Mouse (Mus musculus) embryo, embryonic 11.5 days (tissue): ENCODE results near the gene Nono.

Experiments
- DNase-seq: peaks from one replicate; pipeline ENCODE4 v3.0.0-alpha.2; 2012; ENCODE audit warnings: low read depth, low spot score

The Nono gene

DNA sequence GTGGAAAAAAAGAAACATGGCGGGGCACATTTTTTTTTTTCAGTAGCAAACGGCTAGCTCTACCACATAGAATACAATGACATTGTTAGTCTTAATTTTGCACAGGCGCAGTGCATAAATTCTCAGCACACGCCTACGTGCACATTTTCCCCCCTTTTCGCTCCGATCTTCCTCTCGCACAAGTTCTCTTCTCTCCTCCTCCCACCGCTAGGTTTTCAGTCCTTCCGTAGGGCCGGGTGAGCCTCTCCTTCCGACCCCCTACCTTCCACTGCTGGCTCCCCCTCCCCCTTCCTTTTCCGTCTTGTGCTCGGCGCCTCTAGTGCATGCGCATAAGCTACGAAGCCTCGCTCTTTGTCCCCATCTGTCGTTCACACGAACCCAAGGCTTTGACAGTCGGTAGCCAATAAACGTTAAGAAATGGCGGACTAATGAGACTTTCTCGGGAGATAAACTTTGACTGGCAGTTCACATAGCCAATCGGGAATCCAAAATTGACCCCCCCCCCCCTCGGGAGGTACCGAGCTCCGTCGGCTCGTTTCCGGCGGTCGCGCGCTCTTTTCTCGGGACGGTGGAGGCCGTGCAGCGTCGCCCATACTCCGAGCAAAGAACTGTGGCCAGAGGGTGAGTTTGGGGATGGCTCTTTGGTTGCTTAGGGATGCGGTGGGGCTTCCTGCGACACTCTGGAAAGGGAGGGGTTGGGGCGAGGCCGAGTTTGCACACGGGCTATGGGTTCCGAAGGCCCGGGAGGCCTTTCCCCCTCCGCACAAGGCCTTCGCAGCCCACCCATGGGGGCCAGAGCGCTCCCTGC, at the start of gene Nono:
Gene Nono, plus strand, starts transcription at position 177 of the 808 bp plus-strand sequence.
- DNase-seq = peak; percentile 88

DNA sequence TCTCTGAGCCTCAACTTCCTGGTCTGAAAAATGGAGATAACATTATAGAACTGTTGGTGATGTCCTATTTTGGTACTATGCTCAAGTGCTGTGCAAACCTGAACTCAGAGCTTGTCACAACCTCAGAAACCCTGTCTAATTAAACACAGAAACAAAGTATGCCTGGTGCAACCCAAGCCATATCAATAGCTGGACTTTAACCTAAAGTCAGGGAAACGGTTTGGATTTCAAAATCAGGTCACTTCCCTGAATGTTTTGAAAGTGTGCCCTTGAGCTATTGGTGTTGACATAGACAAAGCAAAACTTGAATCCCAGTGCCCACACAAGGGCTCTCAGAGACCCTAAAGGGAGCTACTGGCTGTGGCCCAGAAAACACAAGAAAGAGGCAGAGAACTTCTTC, 49.4 kb upstream of the Nono start:
- no peak for DNase-seq

DNA sequence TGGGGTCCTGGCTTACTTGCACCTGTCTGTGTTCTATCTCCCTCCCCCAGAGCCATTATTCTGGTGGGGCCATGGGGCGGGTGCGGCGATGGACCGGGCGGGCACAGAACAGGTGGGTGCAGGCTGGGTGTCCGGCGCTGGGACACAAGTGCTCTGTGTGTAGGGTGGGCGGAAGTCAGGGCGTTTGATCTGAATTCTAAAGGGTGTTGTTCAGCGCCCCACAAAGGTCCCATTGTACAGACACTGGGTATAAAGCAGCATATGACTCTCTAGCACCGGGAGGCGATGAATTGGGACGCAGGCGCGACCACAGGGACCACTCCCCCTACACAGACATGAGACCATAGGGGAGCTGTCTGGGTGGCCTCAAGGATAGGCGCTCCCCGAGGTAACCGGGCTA, 45.7 kb upstream of the Nono start:
- DNase-seq = no peak

DNA sequence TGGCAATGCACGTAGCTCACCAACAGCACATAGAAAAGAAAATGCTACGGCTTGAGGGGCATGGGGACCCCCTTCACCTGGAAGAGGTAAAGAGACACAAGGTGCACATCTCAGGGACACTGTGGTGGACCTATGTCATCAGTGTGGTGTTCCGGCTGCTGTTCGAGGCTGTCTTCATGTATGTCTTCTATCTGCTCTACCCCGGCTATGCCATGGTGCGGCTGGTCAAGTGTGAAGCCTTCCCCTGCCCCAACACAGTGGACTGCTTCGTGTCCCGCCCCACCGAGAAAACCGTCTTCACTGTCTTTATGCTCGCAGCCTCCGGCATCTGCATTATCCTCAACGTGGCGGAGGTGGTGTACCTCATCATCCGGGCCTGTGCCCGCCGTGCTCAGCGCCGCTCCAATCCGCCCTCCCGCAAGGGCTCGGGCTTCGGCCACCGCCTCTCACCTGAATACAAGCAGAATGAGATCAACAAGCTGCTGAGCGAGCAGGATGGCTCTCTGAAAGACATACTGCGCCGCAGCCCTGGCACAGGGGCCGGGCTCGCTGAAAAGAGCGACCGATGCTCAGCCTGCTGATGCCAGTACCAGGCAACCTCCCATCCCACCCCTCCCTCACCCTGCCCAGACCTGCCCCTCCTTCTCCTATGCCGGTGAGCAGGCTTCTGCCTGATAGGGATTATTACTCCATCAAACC, 44.5 kb upstream of the Nono start:
- DNase-seq = no peak

DNA sequence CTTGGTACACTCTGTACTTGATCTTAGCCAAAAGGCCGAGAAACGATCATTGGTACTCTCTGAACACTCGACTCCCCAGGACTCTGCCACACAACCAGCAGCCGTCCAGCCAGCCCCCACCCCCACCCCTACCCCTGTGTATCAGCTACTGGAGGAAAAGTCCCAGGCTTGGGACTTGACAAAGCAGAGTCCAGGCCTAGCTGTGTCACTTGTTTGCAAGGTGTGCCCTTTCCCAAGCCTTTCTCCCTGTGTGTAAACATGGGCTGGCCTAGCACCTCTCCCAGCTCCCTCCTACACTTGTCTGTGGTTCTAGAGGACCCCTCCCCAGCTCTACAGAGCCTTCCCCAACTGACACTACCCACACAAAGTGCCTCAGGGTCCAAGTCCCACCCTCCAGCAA, 42.9 kb upstream of the Nono start:
- DNase-seq = no peak

DNA sequence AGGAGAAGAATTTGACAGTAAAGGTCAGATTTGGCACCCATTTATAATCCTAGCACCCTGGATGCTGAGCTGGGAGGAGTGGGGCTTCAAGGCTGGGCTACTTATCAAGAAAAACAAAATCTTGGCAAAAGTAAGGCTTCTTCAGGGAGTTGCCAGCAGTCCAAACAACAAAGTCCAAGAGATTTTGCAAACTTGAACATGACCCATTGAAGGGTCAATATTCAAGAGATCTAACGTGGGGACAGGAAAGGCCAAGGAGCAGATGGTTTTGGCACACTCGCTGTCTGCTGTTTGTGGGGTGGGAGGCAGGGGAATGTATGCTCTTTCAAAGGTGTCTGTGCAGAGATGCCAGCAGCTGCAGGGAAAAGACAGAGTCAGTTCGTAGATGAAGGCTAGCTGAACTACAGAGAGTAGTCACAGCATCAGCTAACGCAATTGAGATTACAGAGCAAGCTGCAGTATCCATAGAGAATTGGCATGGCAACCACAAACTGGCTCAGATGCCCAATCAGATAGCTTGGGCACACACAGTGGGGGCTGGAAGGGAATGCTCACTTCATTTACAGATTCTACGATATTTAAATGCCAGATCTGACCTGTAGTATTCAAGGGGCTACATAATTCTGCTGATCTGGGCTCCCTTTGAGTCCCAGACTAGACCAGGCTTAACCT, 40.1 kb upstream of the Nono start:
- DNase-seq = no peak

DNA sequence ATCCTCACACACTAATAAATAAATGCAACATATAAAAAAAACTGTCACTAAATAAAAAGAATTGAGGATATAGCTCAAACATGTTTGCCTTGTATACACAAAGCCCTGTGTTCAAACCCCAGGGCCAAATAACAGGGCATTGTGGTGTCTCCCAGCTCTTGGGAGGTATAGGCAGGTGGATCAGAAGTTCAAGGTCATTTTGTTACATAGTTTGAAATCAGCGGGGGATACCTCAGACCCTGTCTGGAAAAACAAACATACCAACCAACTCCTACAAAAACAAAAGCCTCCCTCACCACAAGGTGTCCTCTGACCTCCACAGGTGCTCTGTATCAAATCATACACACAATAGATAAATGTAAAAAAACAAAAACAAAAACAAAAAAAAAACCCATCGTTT, 34.8 kb upstream of the Nono start:
- no peak for DNase-seq

DNA sequence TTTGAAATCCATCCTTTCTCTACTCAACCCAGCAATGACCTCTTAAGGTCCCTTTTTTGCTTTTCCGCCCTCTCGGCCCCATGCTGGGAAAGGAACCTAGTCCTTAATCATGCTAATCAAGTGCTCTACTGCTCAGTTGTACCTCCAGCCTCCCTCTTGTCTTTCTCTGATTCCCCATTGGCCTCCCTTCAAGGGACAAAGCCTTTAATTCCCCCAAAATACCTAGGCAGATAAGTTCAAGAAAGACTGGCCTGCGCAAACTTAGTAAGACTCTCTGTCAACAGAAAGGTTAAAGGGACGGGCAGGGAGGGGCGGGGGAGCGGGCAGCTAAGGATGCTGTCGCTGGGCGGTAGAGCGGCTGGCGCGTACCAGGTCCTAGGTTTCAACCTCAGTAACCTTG, 32.7 kb upstream of the Nono start:
- DNase-seq = no peak

DNA sequence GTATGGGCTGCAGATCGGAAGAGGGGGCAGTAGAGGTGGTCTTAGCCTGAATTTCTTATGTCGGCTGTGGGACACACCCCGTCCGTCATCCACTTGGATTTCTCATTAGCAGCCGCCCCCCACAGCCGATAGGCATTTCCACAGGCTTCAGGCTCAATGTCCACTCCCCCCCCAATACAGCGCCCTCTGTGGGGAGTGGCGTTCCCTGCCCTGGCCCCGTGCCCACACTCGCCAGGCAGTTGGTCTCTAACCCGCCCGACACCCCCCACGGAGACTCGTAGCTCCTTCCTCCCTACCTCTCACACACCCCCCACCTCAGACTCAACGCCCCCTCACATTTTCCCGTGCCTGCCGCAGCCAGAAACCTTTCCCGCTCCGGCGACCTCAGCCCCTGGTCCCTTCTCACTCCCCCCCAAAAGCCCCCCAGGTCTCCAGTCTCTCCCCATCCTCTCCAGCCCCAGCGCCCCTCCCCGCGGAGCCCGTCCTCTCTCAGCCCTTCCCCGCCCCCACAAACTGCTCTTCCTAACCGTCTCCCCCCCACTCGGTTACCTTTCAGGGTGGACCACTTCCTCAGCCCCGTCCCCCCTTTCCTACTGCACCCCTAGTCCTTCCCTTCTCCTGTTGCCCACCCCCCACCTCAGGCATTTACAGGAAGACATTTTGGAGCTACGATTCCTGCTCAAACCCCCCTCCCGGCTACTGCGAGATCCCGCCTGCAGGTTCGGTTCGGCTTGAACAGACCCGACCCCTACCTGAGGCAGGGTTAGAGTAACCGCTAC, 10.0 kb upstream of the Nono start:
- DNase-seq = no peak

DNA sequence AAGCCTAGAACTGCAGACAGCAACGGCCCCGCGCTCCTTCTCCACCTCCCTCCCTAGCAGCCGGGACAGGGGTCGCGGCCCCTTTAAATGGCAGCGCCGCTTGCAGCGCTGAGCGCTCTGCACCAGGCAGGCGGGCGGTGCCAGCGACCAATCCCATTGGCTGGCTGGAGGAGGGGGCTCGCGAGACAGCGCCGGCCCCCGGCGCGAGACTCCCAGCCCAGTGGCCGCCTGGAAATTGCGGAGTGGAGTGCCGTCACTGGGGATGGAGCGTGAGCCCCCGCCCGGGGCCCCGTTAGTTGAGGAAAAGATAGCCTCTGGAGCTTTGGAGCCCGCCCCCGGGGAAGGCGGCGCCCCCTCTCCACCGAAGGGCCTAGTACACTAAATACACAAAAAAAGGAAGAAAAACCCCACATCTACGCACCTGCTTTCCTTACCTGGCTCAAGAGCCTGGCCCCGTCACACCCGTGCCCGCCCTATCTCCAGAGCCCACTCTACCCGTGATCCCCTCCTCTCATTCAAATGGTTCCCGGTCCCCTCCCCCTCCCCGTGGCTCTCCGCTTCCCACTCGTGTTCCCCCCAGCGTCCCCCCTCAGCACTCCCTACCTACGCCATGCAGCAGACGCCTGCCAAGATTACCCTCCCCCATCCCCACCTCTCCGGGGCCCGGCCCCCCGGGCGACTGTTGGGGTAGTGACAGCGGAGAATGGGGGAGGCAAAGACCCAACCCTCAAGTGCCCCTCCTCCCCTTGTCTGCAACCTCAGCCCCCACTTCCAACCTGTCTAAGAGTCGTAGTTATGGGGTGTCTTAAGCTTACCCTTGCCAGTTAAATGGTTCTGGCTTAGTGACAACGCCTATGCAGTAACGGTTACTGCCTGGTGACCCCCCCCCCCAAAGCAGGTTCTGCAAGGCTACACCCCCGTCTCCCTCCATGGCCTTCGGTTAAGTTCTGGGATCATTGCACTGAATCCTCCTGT, 9.1 kb upstream of the Nono start:
- peak; percentile 72 for DNase-seq

DNA sequence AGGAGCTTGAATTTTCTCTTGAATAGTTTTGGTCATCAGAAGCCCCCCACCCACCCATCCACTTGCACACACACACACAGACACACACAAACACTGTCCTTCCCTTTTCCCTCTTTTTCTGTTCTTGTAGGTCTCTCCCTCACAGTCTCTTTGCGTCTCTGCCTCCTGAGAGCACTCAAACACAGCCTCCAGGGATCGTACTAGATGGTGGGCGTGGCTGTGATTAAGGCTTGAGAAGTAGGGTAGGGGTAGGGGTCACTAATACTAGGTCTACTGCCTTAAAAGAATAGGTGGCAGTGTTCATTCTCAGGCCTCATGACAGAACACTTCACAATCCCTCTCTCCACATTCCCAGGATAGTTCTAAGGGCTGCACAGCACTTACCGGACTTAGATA, 8.4 kb upstream of the Nono start, which contains the start of gene Zmym3:
Gene Zmym3, minus strand, starts transcription at position 150 of the 396 bp plus-strand sequence.
- DNase-seq = no peak

DNA sequence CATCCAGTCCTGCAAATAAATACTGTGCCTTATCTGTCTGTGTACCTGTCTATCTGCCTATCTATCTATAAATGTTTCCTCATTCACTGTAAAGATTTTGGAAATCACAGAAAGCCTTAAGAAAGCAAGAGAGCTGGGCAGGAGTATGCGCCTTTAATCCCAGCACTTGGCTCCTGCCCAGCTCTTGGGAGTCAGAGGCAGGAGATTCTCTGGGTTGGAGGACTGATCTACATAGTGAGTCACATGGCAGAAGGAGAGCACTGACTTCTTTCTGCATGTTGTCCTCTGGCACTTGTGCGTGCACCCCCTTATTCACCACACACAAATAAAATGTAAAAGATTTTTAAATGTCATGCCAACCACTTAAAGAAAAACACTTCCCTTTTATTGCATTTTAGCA, 5.7 kb upstream of the Nono start:
- no peak for DNase-seq

DNA sequence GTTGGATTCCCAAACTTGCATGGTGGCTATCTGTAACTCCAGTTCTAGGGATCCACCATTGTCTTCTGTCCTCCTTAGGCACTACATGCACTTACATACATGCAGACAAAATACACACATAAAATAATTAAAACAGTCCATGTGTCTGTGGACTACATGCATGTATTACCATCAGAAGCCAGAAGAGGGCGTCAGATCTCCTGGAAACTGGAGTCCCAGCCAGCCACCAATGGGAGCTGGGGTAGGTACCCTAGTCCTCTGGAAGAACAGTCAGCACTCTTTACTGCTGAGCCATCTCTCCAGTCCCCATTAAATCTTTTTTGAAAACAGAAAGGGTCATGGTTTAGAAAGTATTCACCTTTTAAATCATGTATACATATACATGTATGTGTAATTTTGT, 1.3 kb upstream of the Nono start:
- no peak for DNase-seq

DNA sequence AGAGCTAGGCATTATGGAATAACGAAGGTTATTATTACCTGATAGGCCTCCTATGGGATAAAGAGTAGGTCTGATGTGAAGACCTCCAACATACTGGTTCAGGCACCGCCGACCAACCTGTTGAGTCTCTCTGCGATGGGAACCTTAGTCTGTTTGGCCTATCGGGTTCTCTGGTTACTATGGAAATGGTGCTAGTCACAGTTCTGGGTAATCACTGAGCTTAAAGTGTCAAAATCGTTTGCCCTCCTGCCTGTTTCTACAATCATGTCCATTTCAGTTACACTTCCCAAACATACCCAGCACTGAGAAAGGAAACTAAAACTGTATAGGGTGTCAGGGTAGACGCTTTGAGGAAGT, 355 bp upstream of the Nono start:
- no peak for DNase-seq

DNA sequence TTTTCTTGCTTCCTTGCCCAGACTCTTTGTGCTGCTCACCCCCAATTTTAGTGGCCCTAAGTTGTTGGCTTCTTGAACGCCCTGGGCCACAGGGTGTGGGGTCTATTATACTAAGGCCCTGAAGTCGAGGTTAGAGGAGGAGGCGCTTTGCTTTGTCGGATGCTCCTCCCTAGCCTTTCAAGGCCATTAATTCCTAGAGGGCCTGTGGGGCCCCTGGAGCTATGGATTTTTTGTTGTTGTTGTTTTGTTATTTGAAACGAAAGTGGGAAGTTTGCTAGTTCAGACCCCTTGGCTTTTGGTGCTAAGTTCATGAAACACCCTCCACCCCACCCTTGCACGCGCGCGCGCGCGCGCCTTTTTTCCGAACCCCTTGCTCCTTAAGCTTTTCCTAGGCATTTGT, 858 bp downstream of the Nono start:
- DNase-seq = no peak

DNA sequence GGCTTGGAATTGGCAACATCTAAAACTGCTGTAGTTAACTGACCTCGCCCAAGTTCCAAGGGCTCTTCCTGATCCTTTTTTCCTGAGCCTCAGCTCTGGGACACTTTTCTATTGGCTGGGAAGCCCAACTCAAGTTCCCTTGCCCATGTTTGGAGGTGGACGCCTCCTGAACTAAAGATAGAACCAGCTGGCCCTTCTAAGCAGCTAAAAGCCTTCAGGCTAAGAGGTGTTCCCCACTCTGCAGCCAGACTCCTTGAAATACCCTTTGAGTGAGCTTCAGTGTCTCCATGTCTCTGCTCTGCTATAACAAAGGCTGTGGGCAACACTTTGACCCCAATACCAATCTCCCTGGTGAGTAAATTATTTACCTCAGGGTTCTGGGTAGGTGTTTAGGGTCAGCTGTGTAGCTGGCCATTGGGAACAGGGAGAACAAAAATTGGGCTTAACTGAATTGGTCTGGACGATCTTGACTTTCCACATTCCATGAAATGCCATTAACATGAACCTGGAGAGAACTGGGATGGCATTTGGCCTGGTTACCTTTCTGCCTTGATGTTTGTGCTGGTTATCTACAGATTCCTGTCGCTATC, 19.9 kb downstream of the Nono start, which contains the start of gene Itgb1bp2:
Gene Itgb1bp2, plus strand, starts transcription at position 203 of the 590 bp plus-strand sequence.
- no peak for DNase-seq

DNA sequence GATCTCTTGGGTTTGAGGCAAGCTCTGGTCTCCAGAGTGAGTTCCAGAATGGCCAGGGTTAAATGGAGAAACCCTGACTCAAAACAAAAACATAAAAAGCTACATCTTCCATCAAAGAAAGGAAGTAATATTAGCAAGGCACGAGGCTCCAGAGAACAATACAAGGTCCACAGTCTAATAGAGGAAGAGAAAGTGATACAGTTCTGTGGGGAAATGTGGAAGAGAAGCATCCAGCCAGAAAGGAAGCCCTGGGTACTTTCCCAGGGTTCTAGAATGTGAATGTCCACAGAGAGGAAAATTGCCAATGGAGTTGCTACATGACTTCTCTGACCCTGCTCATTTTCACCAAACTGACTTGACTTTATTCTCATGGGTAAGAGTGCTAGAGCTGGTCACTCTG, 22.0 kb downstream of the Nono start:
- DNase-seq = no peak

DNA sequence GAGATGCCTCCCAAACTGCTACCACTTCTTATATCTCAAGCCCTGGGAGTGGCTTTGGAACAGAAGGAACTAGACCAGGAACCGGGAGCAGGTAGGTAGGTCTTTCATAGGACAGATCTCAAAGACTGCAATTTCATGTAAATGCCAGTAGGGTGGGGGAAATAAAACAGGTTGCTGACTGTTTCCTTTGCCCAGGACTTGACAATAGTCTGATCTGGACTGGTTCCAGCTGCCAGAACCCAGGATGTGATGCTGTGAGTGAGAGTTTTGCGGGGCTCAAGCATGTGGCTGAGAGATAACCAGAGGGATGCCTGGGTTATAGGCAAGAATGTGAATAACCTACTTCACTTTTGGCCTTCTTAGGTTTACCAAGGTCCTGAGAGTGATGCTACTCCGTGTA, 22.5 kb downstream of the Nono start:
- no peak for DNase-seq

DNA sequence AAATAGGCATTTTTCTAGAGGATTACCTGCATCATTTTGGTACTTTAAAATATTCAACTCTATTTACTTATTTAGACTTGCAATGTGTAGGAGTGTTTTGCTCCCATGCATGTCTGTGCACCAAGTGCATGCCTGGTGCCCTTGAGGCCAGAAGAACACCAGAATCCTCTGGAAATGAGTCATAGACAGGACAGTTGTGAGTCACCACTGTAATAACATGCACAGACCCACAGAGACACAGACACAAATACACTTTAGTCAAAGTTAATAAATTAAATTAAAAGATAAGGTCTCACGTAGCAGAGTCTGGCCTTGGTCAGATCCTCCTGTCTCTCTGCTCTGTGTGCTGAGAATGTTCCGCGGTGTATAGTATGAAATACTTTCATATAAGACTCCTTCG, 43.1 kb downstream of the Nono start:
- DNase-seq = no peak

DNA sequence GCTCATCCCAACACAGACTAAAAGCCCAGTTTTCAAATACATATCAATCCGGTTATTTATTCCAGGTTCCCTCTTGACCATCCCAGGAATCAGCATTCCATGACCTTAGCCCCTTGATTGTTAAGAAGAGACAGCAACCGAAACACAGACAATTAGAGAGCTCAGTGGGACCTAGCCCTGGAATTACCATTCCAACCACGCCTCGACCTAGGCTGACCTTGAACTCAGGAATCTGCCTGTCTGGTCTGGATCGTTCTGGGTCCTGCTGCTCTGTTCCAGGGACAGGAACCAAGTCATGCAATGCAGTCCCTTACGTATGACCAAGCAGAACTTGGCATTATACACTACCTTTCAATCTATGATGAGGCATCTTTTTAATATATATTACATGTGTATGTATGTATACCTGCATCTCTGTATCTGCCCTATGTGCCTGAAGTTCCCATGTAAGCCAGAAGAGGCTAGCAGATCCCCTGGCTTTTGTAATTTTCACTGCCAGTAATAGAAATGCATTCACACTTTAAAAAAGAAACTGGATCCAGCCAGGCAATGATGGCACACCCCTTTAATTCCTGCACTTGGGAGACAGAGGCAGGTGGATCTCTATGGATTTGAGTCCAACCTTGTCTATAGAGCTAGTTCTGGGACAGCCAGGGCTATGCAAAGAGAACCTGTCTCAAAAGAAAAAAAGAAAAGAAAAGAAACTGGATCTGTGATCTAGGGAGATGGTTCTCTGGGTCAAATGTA, 52.7 kb downstream of the Nono start:
- no peak for DNase-seq
